Mouse (Mus musculus) kidney, adult 2 months (tissue): ENCODE results near the gene 5730596B20Rik. TPM values are rescaled to one million over a fixed set of nuclear protein-coding genes. Genes with fewer than 3 reads are reported as not detected.
A peak's percentile ranks its signal among the peaks of the same experiment; 100 is the strongest.

Source experiments
- DNase-seq: peaks from one replicate; pipeline ENCODE4 v3.0.0; 2021
- H3K27ac ChIP-seq: fragments of 200-500 bp; 2 replicates; pipeline ENCODE4 v1.5.1; 2012; ENCODE audit warnings: low read depth, low read length, control low read depth, inconsistent platforms; ENCODE audit not compliant: insufficient read depth
- H3K27me3 ChIP-seq: fragments of 200-500 bp; replicated peaks from 2 replicates; pipeline ENCODE4 v1.6.1; 2012; ENCODE audit warnings: mild to moderate bottlenecking, moderate library complexity, low read length, inconsistent platforms; ENCODE audit not compliant: control insufficient read depth, insufficient read depth
- H3K36me3 ChIP-seq: fragments of 200-500 bp; 2 replicates; pipeline ENCODE4 v1.6.1; 2012; ENCODE audit warnings: mild to moderate bottlenecking, moderate library complexity, low read length, inconsistent platforms; ENCODE audit not compliant: control insufficient read depth, insufficient read depth
- H3K4me1 ChIP-seq: fragments of 200-500 bp; 2 replicates; pipeline ENCODE4 v1.6.1; 2011; ENCODE audit warnings: low read length; ENCODE audit not compliant: control insufficient read depth, insufficient read depth
- H3K4me3 ChIP-seq: fragments of 200-500 bp; 2 replicates; pipeline ENCODE4 v1.5.1; 2011; ENCODE audit warnings: mild to moderate bottlenecking, low read depth, low read length, control low read depth; ENCODE audit not compliant: insufficient read depth
- CTCF ChIP-seq: fragments of 200-500 bp; conservative IDR thresholded peaks from 2 replicates; pipeline ENCODE4 v1.5.1; 2011; ENCODE audit warnings: low read depth, mild to moderate bottlenecking, control low read depth, low read length, moderate library complexity, mixed read lengths; ENCODE audit not compliant: insufficient read depth, insufficient read length
- POLR2A ChIP-seq: fragments of 200-500 bp; IDR thresholded peaks from one replicate; pipeline ENCODE4 v1.6.1; 2011; ENCODE audit warnings: low read depth, low read length, control low read depth
- WGBS: fragments of 180-500 bp; shearing (Covaris S2); methylation state at CpG from one replicate; pipeline ENCODE4 v1.1.7; 2018; 5-methylcytosine and 5-hydroxymethylcytosine counted together
- polyA plus RNA-seq: library from polyadenylated mRNA; depleted of rRNA; stranded (reverse); fragments of >200 nt; gene quantifications from 2 replicates; pipeline ENCODE4 v1.2.3, GENCODE M21; 2012

5730596B20Rik gene
- polyA plus RNA-seq, 1 experiment = 0.19 TPM

DNA sequence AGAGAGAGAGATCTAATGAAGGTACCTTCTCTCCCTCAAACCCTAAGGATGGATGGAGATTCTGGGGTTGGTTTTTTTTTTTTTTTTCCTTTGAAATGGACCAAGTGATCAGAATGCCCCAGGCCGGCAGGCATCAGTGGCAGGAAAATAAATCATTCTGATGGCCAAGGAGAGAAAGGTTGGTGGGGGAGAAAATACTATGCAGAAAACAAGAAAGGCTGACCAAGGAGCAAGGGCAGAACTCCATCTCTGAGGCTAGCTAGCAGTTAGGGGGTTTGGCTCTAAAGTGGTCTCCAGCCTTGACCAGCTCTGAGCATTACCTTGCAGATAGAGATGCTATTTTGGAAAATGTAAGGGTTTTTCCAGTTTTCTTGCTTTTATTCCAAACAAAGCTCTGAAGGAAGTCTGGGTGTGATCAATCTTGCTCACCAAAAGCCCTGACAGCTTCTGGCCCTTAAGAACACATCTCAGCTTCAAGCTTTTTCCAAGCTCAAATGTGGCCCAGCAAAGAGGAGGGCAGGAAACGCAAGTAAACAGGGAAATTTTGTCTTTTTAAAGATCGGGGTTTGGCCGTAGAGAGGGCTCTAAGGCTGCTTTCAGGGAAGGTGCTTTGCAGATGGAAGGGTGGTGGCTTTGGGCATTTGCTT, 10.7 kb upstream of the 5730596B20Rik start:
- Histone ChIP-seq H3K27ac (no peak overlapping the region), H3K27me3 (no peaks in the 10 kb centered on the region), H3K36me3 (no peaks in the 10 kb centered on the region; the same call in 1 of the 2 replicates), H3K4me1 (0 out of 2 replicates have a peak, but pooled peaks cover 4% of the 10 kb centered on the region), H3K4me3 (no peak overlapping the region)
- DNase-seq = no peak
- 62% methylated on average over 4 of the region's 4 CpGs for WGBS
- TF ChIP-seq CTCF (no peak), POLR2A (no peak)

DNA sequence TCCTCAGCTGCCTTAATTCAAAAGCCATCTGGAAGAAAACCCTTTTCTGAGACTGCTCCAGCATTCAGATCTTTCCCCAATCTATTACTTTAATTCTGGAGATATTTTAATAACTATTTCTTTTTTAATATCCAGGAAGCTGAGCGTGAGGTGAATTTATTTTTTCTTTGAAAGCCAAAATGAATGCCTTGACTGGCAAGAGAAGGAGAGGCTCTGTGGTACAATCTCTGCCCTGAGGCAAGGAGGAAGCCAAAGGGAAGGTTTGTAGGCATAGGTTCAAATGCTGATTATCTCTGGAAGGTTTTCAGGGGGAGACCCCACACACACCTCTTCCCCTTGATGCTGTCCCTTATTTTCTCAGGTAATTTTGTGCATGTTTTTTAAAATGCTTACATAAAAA, 10.1 kb upstream of the 5730596B20Rik start:
- TF ChIP-seq POLR2A (no peak), CTCF (no peak)
- no peak for DNase-seq
- Histone ChIP-seq H3K4me1 (0 out of 2 replicates have a peak, but pooled peaks cover 5% of the 10 kb centered on the region), H3K27me3 (no peaks in the 10 kb centered on the region), H3K36me3 (no peaks in the 10 kb centered on the region; the same call in 1 of the 2 replicates), H3K4me3 (no peak overlapping the region), H3K27ac (no peak overlapping the region)
- WGBS = 86% methylated on average over 1 of the region's 1 CpGs

DNA sequence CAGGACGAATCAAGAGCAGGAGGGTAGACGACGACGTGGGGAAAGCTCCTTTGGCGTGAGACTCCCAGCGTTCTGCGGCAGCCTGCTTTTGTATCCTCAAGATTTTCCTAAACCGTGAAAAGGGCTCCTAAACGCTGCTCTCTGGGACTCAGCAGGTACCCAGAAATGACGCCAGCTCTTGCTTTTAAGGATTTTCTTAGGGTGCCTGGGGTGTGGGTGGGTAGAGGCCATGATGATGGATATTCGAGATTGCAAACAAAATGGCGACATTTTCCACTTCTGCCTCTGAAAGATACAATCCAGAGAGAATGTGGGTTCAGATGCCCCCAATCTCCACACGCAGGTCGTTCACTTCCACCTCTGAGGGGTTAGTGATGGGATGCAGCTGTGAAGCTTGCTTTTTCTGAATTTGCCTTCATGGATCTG, 9.5 kb upstream of the 5730596B20Rik start:
- DNase-seq = no peak
- Histone ChIP-seq H3K4me1 (0 out of 2 replicates have a peak, but pooled peaks cover 5% of the 10 kb centered on the region), H3K27me3 (no peaks in the 10 kb centered on the region), H3K4me3 (no peak overlapping the region), H3K27ac (no peak overlapping the region), H3K36me3 (no peaks in the 10 kb centered on the region; the same call in 1 of the 2 replicates)
- TF ChIP-seq POLR2A = no peak
- TF ChIP-seq CTCF = no peak
- WGBS = 87% methylated on average over 14 of the region's 14 CpGs

DNA sequence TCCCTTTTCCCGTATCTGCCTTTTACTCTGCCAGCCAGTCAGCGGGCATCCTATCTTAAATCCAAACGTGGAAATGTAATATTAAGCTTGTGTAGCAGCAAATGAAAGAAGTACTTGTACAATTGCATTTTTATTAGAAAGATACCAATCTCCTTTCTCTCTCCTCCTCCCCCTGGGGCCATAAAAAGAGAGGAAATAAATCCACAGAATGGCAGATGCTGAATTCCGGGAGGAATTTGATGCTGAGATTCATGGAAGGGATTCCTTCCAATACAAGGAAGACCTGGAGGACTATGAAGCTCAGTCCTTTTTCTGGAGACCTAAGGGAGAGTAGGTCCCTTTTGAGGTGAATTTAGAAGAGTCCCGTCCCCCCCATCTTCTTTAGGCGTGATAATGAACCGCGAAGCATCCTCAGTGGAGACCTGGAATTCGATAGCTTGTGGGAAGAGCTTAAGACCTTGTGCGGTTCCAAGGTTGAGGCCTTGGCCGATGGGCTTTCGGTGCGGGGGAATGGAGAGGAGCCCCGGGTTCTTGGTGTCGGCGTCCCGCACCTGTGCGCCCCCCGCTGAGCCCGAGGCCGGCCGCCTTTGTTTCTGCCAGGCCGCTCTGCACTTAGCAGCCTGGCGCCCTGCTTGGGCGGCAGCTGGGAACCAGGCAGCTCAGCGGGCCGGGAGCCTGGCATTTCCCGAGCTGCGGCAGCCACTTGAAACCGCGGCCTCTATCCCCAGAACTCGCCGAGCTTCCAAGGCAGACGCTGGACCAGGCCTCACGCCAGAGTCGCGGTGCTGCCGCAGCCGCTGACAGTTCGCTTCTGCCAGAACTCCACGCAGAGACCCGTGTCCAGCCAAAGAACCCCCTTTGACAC, 8.9 kb upstream of the 5730596B20Rik start:
- H3K27ac ChIP-seq = no peak overlapping the region
- no peak overlapping the region for H3K4me3 ChIP-seq
- TF ChIP-seq POLR2A (no peak), CTCF (no peak)
- DNase-seq = no peak
- H3K27me3 ChIP-seq = no peaks in the 10 kb centered on the region
- 65% methylated on average over 42 of the region's 42 CpGs for WGBS
- H3K4me1 ChIP-seq = 0 out of 2 replicates have a peak, but pooled peaks cover 5% of the 10 kb centered on the region
- no peaks in the 10 kb centered on the region; the same call in 1 of the 2 replicates for H3K36me3 ChIP-seq

DNA sequence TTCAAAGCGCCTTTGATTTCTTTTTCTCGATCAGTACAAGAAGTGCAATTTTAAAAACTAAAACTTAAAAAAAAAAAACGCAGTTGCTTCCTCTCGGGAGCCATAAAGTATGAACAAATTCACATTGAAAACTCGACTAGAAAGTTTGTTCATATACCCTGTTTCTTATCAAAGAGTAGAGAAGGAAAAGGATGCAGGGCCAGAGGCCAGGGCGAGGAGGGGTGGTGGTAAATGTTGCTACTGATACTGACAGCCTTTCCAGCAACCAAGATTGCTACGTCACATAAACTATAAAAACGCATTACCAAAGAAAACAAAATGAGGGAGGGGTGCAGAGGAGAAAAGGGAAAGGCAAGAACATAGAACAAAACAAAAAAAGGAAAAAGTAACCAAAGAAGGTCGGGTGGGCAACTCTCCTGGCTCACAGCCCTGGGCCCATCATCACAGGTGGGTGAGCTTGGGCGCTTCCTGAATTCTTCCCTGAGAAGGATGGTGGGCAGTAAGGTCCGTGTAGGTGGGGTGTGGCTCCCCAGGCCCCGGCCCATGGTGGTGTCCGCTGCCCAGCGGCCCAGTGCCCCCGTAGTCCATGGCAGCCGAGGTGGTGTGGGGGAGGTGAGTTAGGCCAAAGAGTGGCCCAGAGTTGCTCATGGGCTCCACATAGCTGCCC, 7.7 kb upstream of the 5730596B20Rik start:
- 70% methylated on average over 16 of the region's 16 CpGs for WGBS
- Histone ChIP-seq H3K4me3 (no peak overlapping the region), H3K4me1 (0 out of 2 replicates have a peak, but pooled peaks cover 5% of the 10 kb centered on the region)

DNA sequence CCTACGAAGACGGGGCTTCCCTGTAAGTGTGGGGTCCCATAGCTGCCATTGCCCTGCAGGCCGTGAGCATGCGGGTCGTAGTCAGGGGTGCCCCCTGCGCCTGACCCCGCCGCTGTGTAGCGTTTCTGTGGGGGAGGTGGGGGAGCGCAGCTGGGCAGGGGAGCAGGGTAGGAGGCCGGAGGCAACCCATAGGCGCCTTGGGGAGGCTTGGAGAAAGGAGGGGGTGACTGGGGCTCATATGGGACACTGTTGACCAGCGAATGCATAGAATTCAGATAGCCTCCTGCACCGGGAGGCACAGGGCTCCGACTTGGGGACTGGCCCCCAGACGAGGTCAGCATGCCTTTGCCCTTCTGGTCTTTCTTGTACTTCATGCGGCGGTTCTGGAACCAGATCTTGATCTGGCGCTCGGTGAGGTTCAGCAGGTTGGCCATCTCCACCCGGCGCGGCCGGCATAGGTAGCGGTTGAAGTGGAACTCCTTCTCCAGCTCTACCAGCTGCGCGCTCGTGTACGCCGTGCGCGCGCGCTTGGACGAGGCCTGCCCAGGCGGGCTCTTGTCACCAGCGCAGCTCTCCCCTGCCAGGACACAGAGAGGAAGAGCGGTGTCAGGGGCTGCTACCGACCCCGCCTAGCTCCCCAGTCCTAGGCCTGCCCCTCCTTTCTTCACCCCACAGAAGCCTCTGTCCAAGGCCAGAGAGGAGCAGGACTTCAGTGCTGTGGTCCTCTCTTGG, 7.0 kb upstream of the 5730596B20Rik start:
- WGBS = 62% methylated on average over 40 of the region's 40 CpGs
- no peaks in the 10 kb centered on the region; the same call in 1 of the 2 replicates for H3K36me3 ChIP-seq
- no peak overlapping the region for H3K4me3 ChIP-seq
- H3K4me1 ChIP-seq = peaks cover 9% of the 10 kb centered on the region; the same call in 1 of the 2 replicates
- no peaks in the 10 kb centered on the region for H3K27me3 ChIP-seq
- peak overlapping the region; percentile 46; the same call in 1 of the 2 replicates for H3K27ac ChIP-seq
- peak; percentile 62 for DNase-seq
- no peak for TF ChIP-seq POLR2A
- no peak for TF ChIP-seq CTCF

More for the DNA sequence above, 7.7 kb upstream of the 5730596B20Rik start:
- TF ChIP-seq POLR2A (no peak), CTCF (no peak)
- H3K27me3 ChIP-seq = no peaks in the 10 kb centered on the region
- H3K27ac ChIP-seq = no peak overlapping the region
- H3K36me3 ChIP-seq = no peaks in the 10 kb centered on the region; the same call in 1 of the 2 replicates
- DNase-seq = no peak
